In genomic region chr4:156064510-156064897, GRCm38 (mm10) we compare ENCODE assay signal across 20 mouse cellular contexts. TPM values are rescaled to one million over a fixed set of nuclear protein-coding genes. Genes with fewer than 3 reads are reported as not detected.
DNase-seq lines count a peak whose midpoint lies in the region; ATAC-seq and TF ChIP-seq lines count a peak whose summit lies in the region.
"Had no signal": no experiment of that assay in that cellular context is flagged by ENCODE, and none has a peak within 500 bp of the region (broad histone marks: within the 10 kb centered on the region; RNA-seq: fewer than 3 reads in every experiment).

No protein-coding gene starts in this region.

- no peaks in the 10 kb centered on the region for H3K9me3 ChIP-seq in limb, embryonic 15.5 days
- H3K9me3 ChIP-seq in limb, embryonic 10.5 days (replicated peaks): no peaks in the 10 kb centered on the region
- no peaks in the 10 kb centered on the region for H3K9me3 ChIP-seq in embryonic facial prominence, embryonic 10.5 days
- H3K9me3 ChIP-seq: forebrain, embryonic 15.5 days; limb, embryonic 13.5 days; midbrain, embryonic 15.5 days had no signal

- H3K9ac ChIP-seq in limb, embryonic 15.5 days: no peak overlapping the region
- H3K9ac ChIP-seq: forebrain, embryonic 15.5 days; limb, embryonic 13.5 days; midbrain, embryonic 15.5 days had no signal

- no peak overlapping the region for H3K27ac ChIP-seq in gastrocnemius, adult 2 months
- 0 out of 2 replicates have a peak overlapping the region, but pooled peaks have one; percentile 40 for H3K27ac ChIP-seq in limb, embryonic 15.5 days
- no peak overlapping the region for H3K27ac ChIP-seq in limb, embryonic 10.5 days
- peak overlapping the region; percentile 45; the same call in 1 of the 2 replicates for H3K27ac ChIP-seq in embryonic facial prominence, embryonic 10.5 days (replicated peaks)
- H3K27ac ChIP-seq: forebrain, embryonic 15.5 days; limb, embryonic 13.5 days had no signal

- peak; percentile 34 for DNase-seq in gastrocnemius, adult 2 months
- no peak for DNase-seq in gastrocnemius, adult 8-10 months (ENCODE audit: low spot score in 2 of 2)
- no peak for DNase-seq in limb, embryonic 10.5 days (ENCODE audit: low spot score)
- no peak for DNase-seq in embryonic facial prominence, embryonic 10.5 days (ENCODE audit: low spot score)
- DNase-seq in skeletal muscle tissue, adult 2 months (ENCODE audit: low read depth, low spot score): peak; percentile 43
- DNase-seq in urinary bladder, postnatal 36 days (ENCODE audit: low spot score in 2 of 2): no peak
- no peak for DNase-seq in c-Kit-positive CD71-positive TER-119-positive erythroid progenitor cells, embryonic 14.5 days (ENCODE audit: low spot score)
- DNase-seq: cerebellum, adult 8-10 months; embryo, embryonic 11 days; lung, adult 2 months had no signal

- H3K4me2 ChIP-seq in limb, embryonic 15.5 days: no peak overlapping the region
- H3K4me2 ChIP-seq: forebrain, embryonic 15.5 days; limb, embryonic 13.5 days; midbrain, embryonic 15.5 days had no signal

- H3K4me1 ChIP-seq in limb, embryonic 15.5 days: peaks cover 12% of the 10 kb centered on the region; the same call in 1 of the 2 replicates
- peaks cover 21% of the 10 kb centered on the region for H3K4me1 ChIP-seq in limb, embryonic 10.5 days
- H3K4me1 ChIP-seq in embryonic facial prominence, embryonic 10.5 days: peaks cover 14% of the 10 kb centered on the region
- H3K4me1 ChIP-seq: forebrain, embryonic 15.5 days had no signal

- no peak overlapping the region for H3K4me3 ChIP-seq in gastrocnemius, adult 2 months
- no peak overlapping the region for H3K4me3 ChIP-seq in limb, embryonic 15.5 days
- H3K4me3 ChIP-seq in limb, embryonic 10.5 days: no peak overlapping the region
- no peak overlapping the region for H3K4me3 ChIP-seq in embryonic facial prominence, embryonic 10.5 days
- H3K4me3 ChIP-seq: forebrain, embryonic 15.5 days; limb, embryonic 13.5 days; midbrain, embryonic 15.5 days had no signal

- no peaks in the 10 kb centered on the region for H3K36me3 ChIP-seq in limb, embryonic 15.5 days
- H3K36me3 ChIP-seq in limb, embryonic 10.5 days: no peaks in the 10 kb centered on the region
- H3K36me3 ChIP-seq in embryonic facial prominence, embryonic 10.5 days (replicated peaks): no peaks in the 10 kb centered on the region
- H3K36me3 ChIP-seq: forebrain, embryonic 15.5 days; limb, embryonic 13.5 days; midbrain, embryonic 15.5 days had no signal

- intact Hi-C loops in gastrocnemius, adult 2 months (cut with DNase I): no loop called here

- 81% methylated on average over 9 of the region's 9 CpGs for WGBS in limb, embryonic 15.5 days
- WGBS in limb, embryonic 10.5 days: 85% methylated on average over 9 of the region's 9 CpGs
- WGBS in embryonic facial prominence, embryonic 10.5 days: 85% methylated on average over 9 of the region's 9 CpGs

- no peaks in the 10 kb centered on the region for H3K27me3 ChIP-seq in limb, embryonic 15.5 days
- H3K27me3 ChIP-seq in limb, embryonic 10.5 days (ENCODE audit: low read depth, poor library complexity, severe bottlenecking): 0 out of 2 replicates have a peak, but pooled peaks cover 1% of the 10 kb centered on the region
- H3K27me3 ChIP-seq in embryonic facial prominence, embryonic 10.5 days (replicated peaks; ENCODE audit: low read depth, poor library complexity, severe bottlenecking): no peaks in the 10 kb centered on the region
- H3K27me3 ChIP-seq: forebrain, embryonic 15.5 days; limb, embryonic 13.5 days; midbrain, embryonic 15.5 days had no signal

- TF ChIP-seq CTCF in gastrocnemius, adult 2 months (IDR thresholded peaks at IDR 0.05): no peak

- no peak for ATAC-seq in limb, embryonic 15.5 days (ENCODE audit: insufficient number of reproducible peaks, low FRiP score, low TSS enrichment, low read depth)
- ATAC-seq: activated CD4-positive, CD25-positive, alpha-beta regulatory T cell, adult 4 months; forebrain, embryonic 15.5 days; midbrain, embryonic 15.5 days had no signal

RNA-seq across cellular contexts. Expression of gene Ttll10, which starts 5.3 kb away (rescaled TPM):
- not detected for total RNA-seq in gastrocnemius, adult 2 months (2021)
- not detected for total RNA-seq in gastrocnemius, adult 8-10 months (2022)
- polyA plus RNA-seq in limb, embryonic 15.5 days (2015; fragmentation: Nextera tagmentation; extraction: Ambion mirVana): 2.5 and 3.1 TPM in 2 replicates
- polyA plus RNA-seq in limb, embryonic 10.5 days (2016; fragmentation: Nextera tagmentation; extraction: Ambion mirVana): 0.54 and 0.67 TPM in 2 replicates
- 0.69 and 0.95 TPM in 2 replicates for polyA plus RNA-seq in embryonic facial prominence, embryonic 10.5 days (2016; fragmentation: Nextera tagmentation; extraction: Ambion mirVana)
- total RNA-seq: gastrocnemius, postnatal 4 days; heart, postnatal 14 days had no signal
- polyA plus RNA-seq: activated CD4-positive, CD25-positive, alpha-beta regulatory T cell, adult 4 months; forebrain, embryonic 15.5 days; midbrain, embryonic 15.5 days; neural tube, embryonic 11.5 days; spleen, adult 2 months had no signal

RNA-seq across cellular contexts. Expression of gene Tnfrsf18, which starts 38.5 kb away (rescaled TPM):
- total RNA-seq in gastrocnemius, adult 2 months (2021): not detected
- total RNA-seq in gastrocnemius, adult 8-10 months (2022): not detected
- 3.6 and 5.4 TPM in 2 replicates for polyA plus RNA-seq in limb, embryonic 15.5 days (2015; fragmentation: Nextera tagmentation; extraction: Ambion mirVana)
- 1.2 and 1.5 TPM in 2 replicates for polyA plus RNA-seq in limb, embryonic 10.5 days (2016; fragmentation: Nextera tagmentation; extraction: Ambion mirVana)
- 1.2 and 1.4 TPM in 2 replicates for polyA plus RNA-seq in embryonic facial prominence, embryonic 10.5 days (2016; fragmentation: Nextera tagmentation; extraction: Ambion mirVana)
- total RNA-seq: layer of hippocampus, postnatal 25 days had no signal

RNA-seq across cellular contexts. Expression of gene 9430015G10Rik, which starts 45.3 kb away (rescaled TPM):
- 1 to 10 TPM; 1.9 to 2.3 TPM for total RNA-seq in gastrocnemius, adult 2 months (2021)
- 1 to 10 TPM; 2.1 to 4.2 (median 2.4) TPM for total RNA-seq in gastrocnemius, adult 8-10 months (2022)
- polyA plus RNA-seq in limb, embryonic 15.5 days (2015; fragmentation: Nextera tagmentation; extraction: Ambion mirVana): 29.9 and 31.8 TPM in 2 replicates
- 76.0 and 78.5 TPM in 2 replicates for polyA plus RNA-seq in limb, embryonic 10.5 days (2016; fragmentation: Nextera tagmentation; extraction: Ambion mirVana)
- 73.9 and 76.9 TPM in 2 replicates for polyA plus RNA-seq in embryonic facial prominence, embryonic 10.5 days (2016; fragmentation: Nextera tagmentation; extraction: Ambion mirVana)

RNA-seq across cellular contexts. Expression of gene Tnfrsf4, which starts 50.9 kb away (rescaled TPM):
- 1 to 10 TPM in 1 of 2 experiments, under 1 TPM in 1; 0.75 to 2.1 TPM for total RNA-seq in gastrocnemius, adult 2 months (2021)
- 1 to 10 TPM in 3 of 4 experiments, under 1 TPM in 1; 0.65 to 1.9 (median 1.4) TPM for total RNA-seq in gastrocnemius, adult 8-10 months (2022)
- polyA plus RNA-seq in limb, embryonic 15.5 days (2015; fragmentation: Nextera tagmentation; extraction: Ambion mirVana): 0.55 and 0.99 TPM in 2 replicates
- 0.60 and 0.61 TPM in 2 replicates for polyA plus RNA-seq in limb, embryonic 10.5 days (2016; fragmentation: Nextera tagmentation; extraction: Ambion mirVana)
- polyA plus RNA-seq in embryonic facial prominence, embryonic 10.5 days (2016; fragmentation: Nextera tagmentation; extraction: Ambion mirVana): 1.1 and 1.4 TPM in 2 replicates

Comparison
In these comparisons a context has a peak if more than half of its experiments do, and no peak if none do; other contexts are left out.
1. DNase-seq: peak in gastrocnemius, adult 2 months (single experiment) and skeletal muscle tissue, adult 2 months (single experiment); none in gastrocnemius, adult 8-10 months (0 of 2), limb, embryonic 10.5 days (single experiment), embryonic facial prominence, embryonic 10.5 days (single experiment), urinary bladder, postnatal 36 days (0 of 2) and c-Kit-positive CD71-positive TER-119-positive erythroid progenitor cells, embryonic 14.5 days (single experiment).
2. H3K27ac ChIP-seq: peak in limb, embryonic 15.5 days (single experiment) and embryonic facial prominence, embryonic 10.5 days (single experiment); none in gastrocnemius, adult 2 months (single experiment) and limb, embryonic 10.5 days (single experiment).